Mouse (Mus musculus): Measurements from ENCODE around the gene Ap1b1. TPM values are rescaled to one million over a fixed set of nuclear protein-coding genes. Genes with fewer than 3 reads are reported as not detected.
"Not testable (repeated sequence)": the region's sequence is repeated elsewhere in the genome, so short reads cannot be mapped to it uniquely, and the experiment has no call there.

Gene Ap1b1
- total RNA-seq, 2 experiments from 2014 or later: 59.6 to 59.7 TPM

- peak; percentile 97 to 98 for DNase-seq
These were observed 75.0 kb downstream of the Ap1b1 start for GRCm38 (mm10) chr11:5061413-5062139.

GRCm38 (mm10) chr11:5062326-5062725 lies 75.7 kb downstream of the Ap1b1 start:
- DNase-seq: no peak

- DNase-seq: peak in 1 of 2 experiments; percentile 9
These were observed 76.4 kb downstream of the Ap1b1 start for GRCm38 (mm10) chr11:5062860-5063505.

- DNase-seq: peak in 1 of 2 experiments; percentile 16
These were observed 77.1 kb downstream of the Ap1b1 start for GRCm38 (mm10) chr11:5063561-5064281.

DNA sequence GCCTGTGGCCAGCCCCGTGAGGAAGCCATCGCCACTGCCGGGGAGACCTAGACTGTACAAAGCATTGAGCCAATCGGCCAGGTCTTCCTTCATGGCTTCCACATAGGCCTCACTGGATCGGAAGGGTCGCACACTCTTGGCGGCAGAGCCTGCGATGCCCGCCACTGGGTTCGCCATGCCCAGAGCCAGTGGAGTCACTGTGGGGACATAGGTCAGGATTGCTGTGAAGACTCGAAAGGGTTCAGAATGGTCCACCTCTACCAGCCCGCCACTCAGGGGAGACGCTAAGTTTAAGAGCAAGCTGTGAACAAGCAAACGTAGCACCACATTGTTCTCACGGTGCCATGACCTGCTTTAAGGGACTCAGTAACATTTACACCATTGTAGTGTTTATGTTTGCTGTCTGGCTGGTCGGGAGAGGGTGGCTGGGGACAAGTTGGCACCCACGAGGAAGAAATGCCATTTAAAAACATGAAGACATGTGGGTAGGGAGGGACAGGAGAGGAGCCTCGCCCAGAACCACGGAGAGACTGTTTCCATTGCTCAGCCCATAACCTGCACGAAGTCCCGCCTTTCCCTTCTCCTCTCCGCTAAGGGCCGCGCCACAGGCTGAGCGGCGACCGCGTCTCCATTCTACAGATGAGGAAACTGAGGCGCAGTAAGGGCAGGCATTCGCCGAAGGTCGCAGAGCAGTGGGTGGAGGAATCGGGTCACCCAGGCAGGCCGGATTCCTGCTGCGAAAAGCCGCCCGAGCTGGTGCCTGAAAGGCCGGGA lies 77.8 kb downstream of the Ap1b1 start:
- DNase-seq: peak in 1 of 2 experiments; percentile 42

GRCm38 (mm10) chr11:5065056-5065821 lies 78.6 kb downstream of the Ap1b1 start, which contains the start of gene Gas2l1:
Gas2l1 (minus strand) TSS chr11:5065327.
- DNase-seq: peak; percentile 93 to 97

DNA sequence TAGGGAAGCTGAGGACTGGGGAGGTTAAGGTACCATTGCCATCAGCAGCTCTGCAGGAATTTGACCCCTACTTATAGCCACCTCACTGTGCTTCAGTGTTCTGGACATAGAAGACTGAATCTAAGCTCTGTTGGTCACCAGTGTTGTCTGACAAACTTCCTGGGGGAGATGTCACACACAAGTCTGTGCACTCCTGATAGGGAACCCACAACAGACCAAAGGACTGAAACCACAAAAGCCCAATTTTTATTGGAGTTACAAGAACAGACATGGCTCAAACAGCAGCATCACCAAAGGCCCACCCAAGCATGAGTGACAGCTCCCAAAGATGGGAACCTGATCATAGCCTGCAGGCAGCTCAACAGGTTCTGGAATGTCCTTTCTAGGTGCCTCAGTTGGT lies 80.4 kb downstream of the Ap1b1 start:
- DNase-seq: no peak

- peak in 1 of 2 experiments; percentile 9 for DNase-seq
These were observed 81.7 kb downstream of the Ap1b1 start for GRCm38 (mm10) chr11:5068126-5068971.

GRCm38 (mm10) chr11:5074882-5075281 lies 88.3 kb downstream of the Ap1b1 start:
- no peak for DNase-seq

DNA sequence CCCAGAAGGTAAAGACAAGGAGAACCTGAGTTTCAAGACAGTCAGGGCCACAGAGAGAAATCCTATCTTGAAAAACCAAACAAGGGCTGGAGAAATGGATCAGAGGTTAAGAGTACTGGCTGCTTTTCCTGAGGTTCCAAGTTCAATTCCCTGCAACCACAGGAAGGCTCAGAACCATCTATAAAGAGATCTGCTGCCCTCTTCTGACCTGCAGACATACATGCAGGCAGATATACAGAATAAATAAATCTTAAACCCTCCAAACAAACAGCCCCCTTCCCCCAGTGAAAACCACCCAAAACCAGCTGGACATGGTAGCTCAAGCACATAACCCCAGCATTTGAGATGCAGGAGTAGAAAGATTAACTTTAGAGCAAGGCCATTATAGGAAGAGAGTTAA lies 89.1 kb downstream of the Ap1b1 start:
- no peak for DNase-seq

GRCm38 (mm10) chr11:5076843-5077242 lies 90.2 kb downstream of the Ap1b1 start:
- DNase-seq: not testable (repeated sequence)

- DNase-seq: peak; percentile 39 to 44
These were observed 102.5 kb downstream of the Ap1b1 start for GRCm38 (mm10) chr11:5089147-5089546.

DNA sequence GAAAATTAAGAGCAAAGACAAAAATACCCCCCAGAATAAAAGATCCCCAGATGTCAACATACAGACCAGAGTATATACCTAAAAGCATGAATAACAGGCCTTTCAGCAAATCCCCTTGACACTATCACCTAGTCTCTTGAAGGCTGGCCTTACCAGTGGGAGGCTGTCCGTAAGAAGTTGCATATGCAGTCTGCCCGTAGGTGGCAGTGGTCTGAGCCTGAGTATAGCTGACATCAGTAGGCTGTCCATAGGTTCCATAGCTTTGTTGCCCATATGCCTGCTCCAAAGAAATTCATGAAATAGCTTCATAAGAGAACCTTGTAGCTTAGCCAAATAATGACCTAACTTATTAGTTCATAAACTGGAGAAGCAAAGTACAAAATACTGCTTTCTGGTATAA lies 105.1 kb downstream of the Ap1b1 start:
- no peak for DNase-seq

Small RNA genes lying within 50 kb of the gene (microRNA-seq; reads per million reads assigned to microRNA genes)
- gene Gm47296: not detected

Other genes starting within 250 kb of the Ap1b1 start
- under 1 TPM in 1 of 2 experiments, not detected in 1; 0.20 TPM for gene Cabp7, start 240.0 kb upstream of the Ap1b1 start, total RNA-seq (2021)
- gene Nf2, start 137.3 kb upstream of the Ap1b1 start, total RNA-seq (2021): 100 to 1,000 TPM in 1 of 2 experiments, 10 to 100 TPM in 1; 75.0 to 162 TPM
- 10 to 100 TPM; 26.0 to 30.2 TPM for gene Nipsnap1, start 112.9 kb upstream of the Ap1b1 start, total RNA-seq (2021)
- gene Thoc5, start 91.5 kb upstream of the Ap1b1 start, total RNA-seq (2021): 10 to 100 TPM; 33.3 to 33.6 TPM
- gene Nefh, start 38.8 kb upstream of the Ap1b1 start, total RNA-seq (2021): 1 to 10 TPM; 1.4 TPM
- gene Rasl10a, start 71.3 kb downstream of the Ap1b1 start, total RNA-seq (2021): under 1 TPM in 1 of 2 experiments, not detected in 1; 0.56 TPM
- 10 to 100 TPM; 41.4 to 50.8 TPM for gene Gas2l1, start 78.5 kb downstream of the Ap1b1 start, total RNA-seq (2021)
- 10 to 100 TPM; 17.3 to 27.7 TPM for gene Rhbdd3, start 112.1 kb downstream of the Ap1b1 start, total RNA-seq (2021)
- gene Ewsr1, start 112.4 kb downstream of the Ap1b1 start, total RNA-seq (2021): 100 to 1,000 TPM; 219 to 230 TPM
- gene Emid1, start 165.4 kb downstream of the Ap1b1 start, total RNA-seq (2021): 1 to 10 TPM; 7.8 to 9.0 TPM

Data from adrenal gland, postnatal 36 days (tissue).